Mouse (Mus musculus) G1E (cell line): ENCODE results near the gene Tbc1d24.

Experiments used
- CTCF ChIP-seq: IDR thresholded peaks from 2 replicates; pipeline ENCODE4 v1.5.1; 2012; ENCODE audit warnings: low read depth, low read length, inconsistent platforms, mixed read lengths
- GATA1 ChIP-seq: IDR thresholded peaks from 2 replicates; pipeline ENCODE4 v1.6.1; 2012; ENCODE audit warnings: borderline replicate concordance, low read length, inconsistent platforms, mixed read lengths
- GATA2 ChIP-seq: IDR thresholded peaks from 2 replicates; pipeline ENCODE4 v1.6.1; 2012; ENCODE audit warnings: low read depth, low read length, inconsistent platforms, borderline replicate concordance
- POLR2AphosphoS5 ChIP-seq: IDR thresholded peaks from 2 replicates; pipeline ENCODE4 v1.6.1; 2012; ENCODE audit warnings: low read depth, low read length, inconsistent platforms; ENCODE audit not compliant: insufficient replicate concordance
- TAL1 ChIP-seq: conservative IDR thresholded peaks from 2 replicates; pipeline ENCODE4 v1.6.1; 2012; ENCODE audit warnings: low read depth, low read length, inconsistent platforms, mixed read lengths

DNA sequence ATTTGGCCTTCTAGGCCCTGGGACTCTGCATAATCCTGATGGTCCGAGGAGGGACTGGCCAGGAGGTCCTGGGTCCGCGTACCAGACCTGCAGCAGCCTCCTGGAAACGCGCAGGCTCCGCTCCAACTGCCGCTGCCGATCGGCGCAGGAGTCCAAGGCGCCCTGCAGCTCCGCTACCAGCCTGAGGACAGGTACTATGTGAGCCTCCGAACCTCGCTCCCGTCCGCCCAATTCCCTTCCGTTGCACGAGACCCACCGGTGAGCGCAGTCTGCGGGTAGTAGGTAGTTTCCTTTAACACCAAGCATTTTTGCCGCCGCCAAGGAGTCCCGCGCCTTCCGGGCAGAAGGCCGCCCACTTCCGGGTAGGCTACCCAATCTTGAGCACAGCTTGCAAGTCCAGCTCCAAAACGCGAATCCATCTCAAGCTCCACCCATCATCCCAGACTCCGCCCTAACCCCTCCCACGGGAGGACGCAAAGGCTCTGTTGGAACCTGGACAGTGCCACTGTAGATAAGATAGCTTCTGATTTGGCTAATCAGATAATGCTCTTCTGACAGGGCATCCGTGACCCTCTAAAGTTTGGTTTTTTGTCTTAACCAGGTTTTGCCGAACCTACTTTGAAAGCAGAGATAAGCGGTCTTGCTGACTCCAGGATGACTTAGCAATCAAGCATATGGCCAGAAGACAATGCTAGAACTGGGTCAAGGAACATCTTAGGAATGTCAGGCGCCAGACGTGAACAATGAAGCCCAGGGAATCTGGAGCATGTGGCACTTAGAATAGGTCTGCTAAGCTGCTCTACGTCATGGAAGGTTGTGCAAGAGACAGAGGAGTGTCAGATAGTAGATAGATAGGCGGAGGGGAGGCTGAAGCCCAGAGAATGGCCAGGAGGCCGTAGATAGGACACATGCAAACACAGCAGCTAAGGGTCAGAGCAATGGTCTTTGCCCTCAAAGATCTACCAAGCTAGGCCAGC, 15.4 kb upstream of the Tbc1d24 start, which contains the start of gene Tedc2:
- peak; percentile 34; the same call in 1 of the 2 replicates for TF ChIP-seq POLR2AphosphoS5
- no peak for TF ChIP-seq CTCF
- TF ChIP-seq TAL1 = peak; percentile 59
- no peak for TF ChIP-seq GATA1
- TF ChIP-seq GATA2 = 0 out of 2 replicates have a peak, but pooled peaks have one; percentile 28
